25 mouse cellular contexts compared by ENCODE assay signal in genomic region chr10:77847538-77847937, GRCm38 (mm10). TPM values are rescaled to one million over a fixed set of nuclear protein-coding genes. Genes with fewer than 3 reads are reported as not detected.
A peak's percentile ranks its signal among the peaks of the same experiment; 100 is the strongest.
DNase-seq lines count a peak whose midpoint lies in the region; ATAC-seq and TF ChIP-seq lines count a peak whose summit lies in the region.
"Had no signal": no experiment of that assay in that cellular context is flagged by ENCODE, and none has a peak within 500 bp of the region (broad histone marks: within the 10 kb centered on the region; RNA-seq: fewer than 3 reads in every experiment).

No protein-coding gene starts in this region.

- no peaks in the 10 kb centered on the region for H3K36me3 ChIP-seq in forebrain, embryonic 10.5 days (replicated peaks)
- no peaks in the 10 kb centered on the region for H3K36me3 ChIP-seq in forebrain, embryonic 13.5 days (ENCODE audit: poor library complexity, severe bottlenecking)
- H3K36me3 ChIP-seq in intestine, embryonic 16.5 days (ENCODE audit: control insufficient read depth, insufficient read depth, low read length), result no peaks in the 10 kb centered on the region
- H3K36me3 ChIP-seq in stomach, postnatal 0 days (ENCODE audit: control insufficient read depth, insufficient read depth, low read length), result no peaks in the 10 kb centered on the region
- H3K36me3 ChIP-seq in midbrain, embryonic 13.5 days, result no peaks in the 10 kb centered on the region
- H3K36me3 ChIP-seq: embryonic facial prominence, embryonic 10.5 days; embryonic facial prominence, embryonic 12.5 days; G1E had no signal

- no peaks in the 10 kb centered on the region for H3K27me3 ChIP-seq in forebrain, embryonic 10.5 days (ENCODE audit: poor library complexity, severe bottlenecking)
- H3K27me3 ChIP-seq in forebrain, embryonic 13.5 days, result no peaks in the 10 kb centered on the region
- no peaks in the 10 kb centered on the region for H3K27me3 ChIP-seq in intestine, embryonic 16.5 days (replicated peaks; ENCODE audit: control insufficient read depth, insufficient read depth, low read length)
- H3K27me3 ChIP-seq in stomach, postnatal 0 days (ENCODE audit: control insufficient read depth, insufficient read depth, low read length), result no peaks in the 10 kb centered on the region
- H3K27me3 ChIP-seq in midbrain, embryonic 13.5 days, result no peaks in the 10 kb centered on the region
- H3K27me3 ChIP-seq: embryonic facial prominence, embryonic 12.5 days had no signal

- ATAC-seq in forebrain, embryonic 13.5 days, result no peak
- ATAC-seq in erythroid progenitor cell, adult 5-6 weeks (replicated peaks; ENCODE audit: low FRiP score, poor library complexity, severe bottlenecking), result 0 out of 2 replicates have a peak, but pooled peaks have one; percentile 19
- peak; percentile 58 for ATAC-seq in intestine, embryonic 16.5 days
- 0 out of 2 replicates have a peak, but pooled peaks have one; percentile 21 for ATAC-seq in stomach, postnatal 0 days (ENCODE audit: low FRiP score, low TSS enrichment)
- ATAC-seq in midbrain, embryonic 13.5 days, result no peak
- ATAC-seq: activated CD4-positive, CD25-positive, alpha-beta regulatory T cell, adult 4 months; CD4-positive, CD25-positive, alpha-beta regulatory T cell, adult 4 months; forebrain, embryonic 14.5 days; forebrain, embryonic 16.5 days; Patski had no signal

- no peak overlapping the region for H3K9ac ChIP-seq in forebrain, embryonic 13.5 days
- H3K9ac ChIP-seq in intestine, embryonic 16.5 days (ENCODE audit: low read depth, low read length), result no peak overlapping the region
- H3K9ac ChIP-seq in stomach, postnatal 0 days (ENCODE audit: low read length), result no peak overlapping the region
- no peak overlapping the region for H3K9ac ChIP-seq in midbrain, embryonic 13.5 days (replicated peaks)
- H3K9ac ChIP-seq: embryonic facial prominence, embryonic 12.5 days had no signal

- no peak for TF ChIP-seq CTCF in stomach, postnatal 0 days (IDR thresholded peaks at IDR 0.05; ENCODE audit: low read depth)

- DNase-seq in forebrain, embryonic 10.5 days (ENCODE audit: extremely low spot score, low spot score), result no peak
- DNase-seq in stomach, postnatal 0 days (ENCODE audit: low spot score), result no peak
- no peak for DNase-seq in layer of hippocampus, adult 9-10 months (ENCODE audit: low spot score)
- DNase-seq: adrenal gland, adult 8-10 months; adrenal gland, postnatal 14 days; adrenal gland, postnatal 36 days; B cell, adult 2 months had no signal

- H3K4me1 ChIP-seq in forebrain, embryonic 10.5 days, result no peaks in the 10 kb centered on the region
- no peaks in the 10 kb centered on the region for H3K4me1 ChIP-seq in forebrain, embryonic 13.5 days
- no peaks in the 10 kb centered on the region for H3K4me1 ChIP-seq in intestine, embryonic 16.5 days (ENCODE audit: control insufficient read depth, insufficient read depth, low read length)
- H3K4me1 ChIP-seq in stomach, postnatal 0 days (replicated peaks; ENCODE audit: control insufficient read depth, insufficient read depth), result no peaks in the 10 kb centered on the region
- H3K4me1 ChIP-seq in midbrain, embryonic 13.5 days (replicated peaks), result no peaks in the 10 kb centered on the region
- H3K4me1 ChIP-seq: embryonic facial prominence, embryonic 10.5 days; embryonic facial prominence, embryonic 12.5 days had no signal

- H3K9me3 ChIP-seq in forebrain, embryonic 10.5 days, result peaks cover 22% of the 10 kb centered on the region; the same call in 1 of the 2 replicates
- peaks cover 16% of the 10 kb centered on the region for H3K9me3 ChIP-seq in forebrain, embryonic 13.5 days (replicated peaks)
- peaks cover 10% of the 10 kb centered on the region for H3K9me3 ChIP-seq in intestine, embryonic 16.5 days (ENCODE audit: control insufficient read depth, low read length)
- no peaks in the 10 kb centered on the region for H3K9me3 ChIP-seq in stomach, postnatal 0 days (ENCODE audit: control insufficient read depth, low read length)
- H3K9me3 ChIP-seq in midbrain, embryonic 13.5 days, result peaks cover 22% of the 10 kb centered on the region; the same call in 1 of the 2 replicates
- H3K9me3 ChIP-seq: G1E had no signal

- no peak overlapping the region for H3K4me2 ChIP-seq in forebrain, embryonic 13.5 days
- no peak overlapping the region for H3K4me2 ChIP-seq in intestine, embryonic 16.5 days (ENCODE audit: low read depth, low read length)
- no peak overlapping the region for H3K4me2 ChIP-seq in stomach, postnatal 0 days (replicated peaks; ENCODE audit: low read depth)
- no peak overlapping the region for H3K4me2 ChIP-seq in midbrain, embryonic 13.5 days (replicated peaks)
- H3K4me2 ChIP-seq: embryonic facial prominence, embryonic 12.5 days had no signal

- 81% methylated on average over 2 of the region's 2 CpGs for WGBS in forebrain, embryonic 10.5 days
- WGBS in forebrain, embryonic 13.5 days, result 86% methylated on average over 2 of the region's 2 CpGs
- WGBS in intestine, embryonic 16.5 days, result 73% methylated on average over 2 of the region's 2 CpGs
- WGBS in stomach, postnatal 0 days, result 79% methylated on average over 2 of the region's 2 CpGs
- WGBS in midbrain, embryonic 13.5 days, result 86% methylated on average over 2 of the region's 2 CpGs

- no peak overlapping the region for H3K4me3 ChIP-seq in forebrain, embryonic 10.5 days
- no peak overlapping the region for H3K4me3 ChIP-seq in forebrain, embryonic 13.5 days
- H3K4me3 ChIP-seq in intestine, embryonic 16.5 days (ENCODE audit: low read length), result no peak overlapping the region
- H3K4me3 ChIP-seq in stomach, postnatal 0 days (ENCODE audit: low read depth, low read length), result no peak overlapping the region
- H3K4me3 ChIP-seq in midbrain, embryonic 13.5 days (replicated peaks), result no peak overlapping the region
- H3K4me3 ChIP-seq: embryonic facial prominence, embryonic 10.5 days; embryonic facial prominence, embryonic 12.5 days had no signal

- H3K27ac ChIP-seq in forebrain, embryonic 10.5 days, result 0 out of 2 replicates have a peak overlapping the region, but pooled peaks have one; percentile 15
- no peak overlapping the region for H3K27ac ChIP-seq in forebrain, embryonic 13.5 days
- H3K27ac ChIP-seq in intestine, embryonic 16.5 days (ENCODE audit: low read length), result no peak overlapping the region
- H3K27ac ChIP-seq in stomach, postnatal 0 days (replicated peaks), result no peak overlapping the region
- H3K27ac ChIP-seq in midbrain, embryonic 13.5 days, result no peak overlapping the region
- H3K27ac ChIP-seq: embryonic facial prominence, embryonic 10.5 days; embryonic facial prominence, embryonic 12.5 days had no signal

- TF ChIP-seq EP300 in stomach, postnatal 0 days (optimal IDR thresholded peaks at IDR 0.05), result no peak

RNA-seq across cellular contexts. Expression of gene Gm36176, which starts 0.9 kb away (rescaled TPM):
- polyA plus RNA-seq in forebrain, embryonic 10.5 days (2016; fragmentation: Nextera tagmentation; extraction: Ambion mirVana), result not detected in 2 replicates
- not detected in 2 replicates for polyA plus RNA-seq in forebrain, embryonic 13.5 days (2015; fragmentation: Nextera tagmentation; extraction: Ambion mirVana)
- not detected in 2 replicates for total RNA-seq in erythroid progenitor cell, adult 5-6 weeks (2015; ENCODE audit: low replicate concordance)
- total RNA-seq in erythroid progenitor cell, adult 5-6 weeks (2017; ENCODE audit: low replicate concordance), result not detected in 2 replicates
- not detected in 2 replicates for polyA plus RNA-seq in intestine, embryonic 16.5 days (2015; fragmentation: Nextera tagmentation; extraction: Ambion mirVana)
- polyA plus RNA-seq in stomach, postnatal 0 days (2015; fragmentation: Nextera tagmentation; extraction: Ambion mirVana), result not detected in 2 replicates
- polyA plus RNA-seq in midbrain, embryonic 13.5 days (2015; fragmentation: Nextera tagmentation; extraction: Ambion mirVana), result not detected in 2 replicates
- total RNA-seq: adrenal gland, adult 18-20 months; adrenal gland, adult 8-10 months; adrenal gland, postnatal 14 days; adrenal gland, postnatal 36 days; CH12.LX; G1E had no signal
- polyA plus RNA-seq: activated CD4-positive, CD25-positive, alpha-beta regulatory T cell, adult 4 months; CD4-positive, CD25-positive, alpha-beta regulatory T cell, adult 4 months; cerebellum, adult 2 months; cortical plate, adult 2 months; embryonic facial prominence, embryonic 10.5 days; embryonic facial prominence, embryonic 12.5 days; embryonic facial prominence, embryonic 14.5 days; forebrain, embryonic 11.5 days; forebrain, embryonic 14.5 days; forebrain, embryonic 16.5 days; G1E; Patski had no signal

RNA-seq across cellular contexts. Expression of gene Gm10318, which starts 5.1 kb away (rescaled TPM):
- polyA plus RNA-seq in forebrain, embryonic 10.5 days (2016; fragmentation: Nextera tagmentation; extraction: Ambion mirVana), result not detected in 2 replicates
- not detected in 2 replicates for polyA plus RNA-seq in forebrain, embryonic 13.5 days (2015; fragmentation: Nextera tagmentation; extraction: Ambion mirVana)
- total RNA-seq in erythroid progenitor cell, adult 5-6 weeks (2015; ENCODE audit: low replicate concordance), result not detected in 2 replicates
- total RNA-seq in erythroid progenitor cell, adult 5-6 weeks (2017; ENCODE audit: low replicate concordance), result not detected in 2 replicates
- not detected in 2 replicates for polyA plus RNA-seq in intestine, embryonic 16.5 days (2015; fragmentation: Nextera tagmentation; extraction: Ambion mirVana)
- not detected in 2 replicates for polyA plus RNA-seq in stomach, postnatal 0 days (2015; fragmentation: Nextera tagmentation; extraction: Ambion mirVana)
- not detected in 2 replicates for polyA plus RNA-seq in midbrain, embryonic 13.5 days (2015; fragmentation: Nextera tagmentation; extraction: Ambion mirVana)
- total RNA-seq: adrenal gland, adult 18-20 months; adrenal gland, adult 8-10 months; adrenal gland, postnatal 14 days; adrenal gland, postnatal 36 days; CH12.LX; G1E had no signal
- polyA plus RNA-seq: activated CD4-positive, CD25-positive, alpha-beta regulatory T cell, adult 4 months; CD4-positive, CD25-positive, alpha-beta regulatory T cell, adult 4 months; cerebellum, adult 2 months; embryonic facial prominence, embryonic 10.5 days; embryonic facial prominence, embryonic 12.5 days; forebrain, embryonic 11.5 days; forebrain, embryonic 14.5 days; forebrain, embryonic 16.5 days; G1E; Patski had no signal

RNA-seq across cellular contexts. Expression of gene Krtap10-10, which starts 11.8 kb away (rescaled TPM):
- not detected in 2 replicates for polyA plus RNA-seq in forebrain, embryonic 10.5 days (2016; fragmentation: Nextera tagmentation; extraction: Ambion mirVana)
- not detected in 2 replicates for polyA plus RNA-seq in forebrain, embryonic 13.5 days (2015; fragmentation: Nextera tagmentation; extraction: Ambion mirVana)
- not detected in 2 replicates for total RNA-seq in erythroid progenitor cell, adult 5-6 weeks (2015; ENCODE audit: low replicate concordance)
- total RNA-seq in erythroid progenitor cell, adult 5-6 weeks (2017; ENCODE audit: low replicate concordance), result not detected in 2 replicates
- not detected in 2 replicates for polyA plus RNA-seq in intestine, embryonic 16.5 days (2015; fragmentation: Nextera tagmentation; extraction: Ambion mirVana)
- polyA plus RNA-seq in stomach, postnatal 0 days (2015; fragmentation: Nextera tagmentation; extraction: Ambion mirVana), result not detected in 2 replicates
- polyA plus RNA-seq in midbrain, embryonic 13.5 days (2015; fragmentation: Nextera tagmentation; extraction: Ambion mirVana), result not detected in 2 replicates
- total RNA-seq: adrenal gland, adult 18-20 months; adrenal gland, adult 8-10 months; adrenal gland, postnatal 14 days; adrenal gland, postnatal 36 days; CH12.LX had no signal
- polyA plus RNA-seq: activated CD4-positive, CD25-positive, alpha-beta regulatory T cell, adult 4 months; CD4-positive, CD25-positive, alpha-beta regulatory T cell, adult 4 months; cerebellum, adult 2 months; cortical plate, adult 2 months; embryonic facial prominence, embryonic 10.5 days; embryonic facial prominence, embryonic 12.5 days; embryonic facial prominence, embryonic 14.5 days; forebrain, embryonic 11.5 days; forebrain, embryonic 14.5 days; forebrain, embryonic 16.5 days; G1E; Patski had no signal

RNA-seq across cellular contexts. Expression of gene Gm3285, which starts 14.2 kb away (rescaled TPM):
- polyA plus RNA-seq in forebrain, embryonic 10.5 days (2016; fragmentation: Nextera tagmentation; extraction: Ambion mirVana), result not detected in 2 replicates
- not detected in 2 replicates for polyA plus RNA-seq in forebrain, embryonic 13.5 days (2015; fragmentation: Nextera tagmentation; extraction: Ambion mirVana)
- total RNA-seq in erythroid progenitor cell, adult 5-6 weeks (2015; ENCODE audit: low replicate concordance), result not detected in 2 replicates
- total RNA-seq in erythroid progenitor cell, adult 5-6 weeks (2017; ENCODE audit: low replicate concordance), result not detected in 2 replicates
- polyA plus RNA-seq in intestine, embryonic 16.5 days (2015; fragmentation: Nextera tagmentation; extraction: Ambion mirVana), result not detected in 2 replicates
- not detected in 2 replicates for polyA plus RNA-seq in stomach, postnatal 0 days (2015; fragmentation: Nextera tagmentation; extraction: Ambion mirVana)
- not detected in 2 replicates for polyA plus RNA-seq in midbrain, embryonic 13.5 days (2015; fragmentation: Nextera tagmentation; extraction: Ambion mirVana)
- total RNA-seq: adrenal gland, adult 18-20 months; adrenal gland, adult 8-10 months; adrenal gland, postnatal 14 days; adrenal gland, postnatal 36 days; CH12.LX; G1E had no signal
- polyA plus RNA-seq: activated CD4-positive, CD25-positive, alpha-beta regulatory T cell, adult 4 months; CD4-positive, CD25-positive, alpha-beta regulatory T cell, adult 4 months; cerebellum, adult 2 months; cortical plate, adult 2 months; embryonic facial prominence, embryonic 10.5 days; embryonic facial prominence, embryonic 12.5 days; forebrain, embryonic 11.5 days; forebrain, embryonic 14.5 days; forebrain, embryonic 16.5 days; G1E; Patski had no signal

RNA-seq across cellular contexts. Expression of gene Krtap10-4, which starts 20.6 kb away (rescaled TPM):
- polyA plus RNA-seq in forebrain, embryonic 10.5 days (2016; fragmentation: Nextera tagmentation; extraction: Ambion mirVana), result not detected in 2 replicates
- not detected in 2 replicates for polyA plus RNA-seq in forebrain, embryonic 13.5 days (2015; fragmentation: Nextera tagmentation; extraction: Ambion mirVana)
- total RNA-seq in erythroid progenitor cell, adult 5-6 weeks (2015; ENCODE audit: low replicate concordance), result not detected in 2 replicates
- total RNA-seq in erythroid progenitor cell, adult 5-6 weeks (2017; ENCODE audit: low replicate concordance), result not detected in 2 replicates
- polyA plus RNA-seq in intestine, embryonic 16.5 days (2015; fragmentation: Nextera tagmentation; extraction: Ambion mirVana), result not detected in 2 replicates
- polyA plus RNA-seq in stomach, postnatal 0 days (2015; fragmentation: Nextera tagmentation; extraction: Ambion mirVana), result not detected in 2 replicates
- polyA plus RNA-seq in midbrain, embryonic 13.5 days (2015; fragmentation: Nextera tagmentation; extraction: Ambion mirVana), result not detected in 2 replicates
- total RNA-seq: adrenal gland, adult 18-20 months; adrenal gland, adult 8-10 months; adrenal gland, postnatal 14 days; adrenal gland, postnatal 36 days; CH12.LX; G1E had no signal
- polyA plus RNA-seq: activated CD4-positive, CD25-positive, alpha-beta regulatory T cell, adult 4 months; CD4-positive, CD25-positive, alpha-beta regulatory T cell, adult 4 months; cerebellum, adult 2 months; cortical plate, adult 2 months; embryonic facial prominence, embryonic 10.5 days; embryonic facial prominence, embryonic 12.5 days; embryonic facial prominence, embryonic 14.5 days; forebrain, embryonic 11.5 days; forebrain, embryonic 14.5 days; forebrain, embryonic 16.5 days; G1E; Patski had no signal

Comparison
In these comparisons a context has a peak if more than half of its experiments do, and no peak if none do; other contexts are left out.
1. ATAC-seq: peak in erythroid progenitor cell, adult 5-6 weeks (single experiment), intestine, embryonic 16.5 days (single experiment) and stomach, postnatal 0 days (single experiment); none in forebrain, embryonic 13.5 days (single experiment) and midbrain, embryonic 13.5 days (single experiment).